Mouse (Mus musculus): ENCODE results near the gene AI987944.

AI987944 gene

DNA sequence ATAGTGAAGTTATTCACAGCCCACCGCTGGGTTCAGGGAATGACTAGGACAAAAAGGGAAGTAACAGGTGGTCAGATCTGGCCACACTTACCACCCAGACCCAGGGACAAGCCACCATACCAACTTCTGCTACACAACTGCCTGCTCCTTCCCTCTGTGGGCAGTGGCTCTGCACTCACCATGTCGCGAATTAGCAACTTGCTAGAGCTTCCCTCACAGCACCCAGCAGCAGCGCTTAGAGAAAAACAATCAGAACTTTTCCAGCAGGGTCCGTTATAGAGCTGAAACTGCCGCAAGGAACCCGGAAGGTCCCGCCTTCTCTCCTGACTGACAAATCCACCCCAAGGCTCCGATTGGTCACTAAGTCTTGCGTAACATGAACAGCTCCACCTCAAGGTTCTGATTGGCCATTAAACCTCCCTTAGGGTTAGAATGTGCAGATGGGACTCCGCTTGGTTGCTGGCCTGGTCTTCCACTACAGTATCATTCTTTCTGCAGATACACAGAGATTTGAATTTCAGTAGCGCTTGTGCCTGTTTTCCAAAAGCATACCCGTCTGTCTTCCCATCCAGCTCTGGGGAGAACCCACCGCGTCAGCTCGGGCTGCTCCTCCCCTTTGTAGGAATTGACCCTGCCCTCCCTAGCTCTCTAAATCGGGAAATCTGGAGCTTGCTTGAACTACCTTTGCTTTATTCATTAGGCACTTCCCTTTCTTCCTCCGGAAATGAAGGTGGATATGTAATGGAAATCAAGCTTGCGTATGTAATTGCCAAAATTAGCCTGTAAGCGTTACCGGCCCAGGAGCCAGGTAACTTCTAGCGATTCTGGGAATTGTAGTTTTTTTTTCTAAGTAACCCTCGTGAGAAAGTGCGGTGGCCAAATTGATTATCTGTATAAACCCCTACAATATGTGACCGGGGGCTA lies at the start of gene AI987944:
Gene AI987944, minus strand, starts transcription at position 332 of the 924 bp plus-strand sequence.
- peak; percentile 81 to 86 for DNase-seq

DNA sequence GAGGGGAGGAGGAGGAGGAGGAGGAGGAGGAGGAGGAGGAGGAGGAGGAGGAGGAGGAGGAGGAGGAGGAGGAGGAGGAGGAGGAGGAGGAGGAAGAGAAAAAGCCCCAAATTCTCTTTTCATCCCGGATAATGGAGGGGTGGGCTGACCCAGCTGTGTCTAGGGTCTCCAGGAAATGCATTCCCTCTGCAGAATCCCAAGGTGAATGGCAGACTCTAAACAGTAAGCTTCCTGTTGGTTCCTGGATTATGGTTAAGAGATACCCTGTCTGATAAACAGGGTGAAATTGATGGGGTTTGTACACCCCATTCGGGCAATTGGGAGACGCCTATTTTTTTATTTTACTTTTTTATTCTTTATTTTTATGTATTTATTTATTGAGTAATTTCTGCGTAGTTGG lies 951 bp upstream of the AI987944 start:
- DNase-seq = peak; percentile 3 to 13

All from cerebellum, postnatal 14 days (tissue).